Mouse (Mus musculus) C2C12 (cell line): ENCODE data around the gene Tinf2.

Experiments used
- CTCF ChIP-seq: IDR thresholded peaks from one replicate; pipeline ENCODE4 v1.5.1; 2011; ENCODE audit not compliant: control insufficient read depth, insufficient read depth, insufficient read length
- MAX ChIP-seq: IDR thresholded peaks from one replicate; pipeline ENCODE4 v1.6.1; 2011; ENCODE audit warnings: mild to moderate bottlenecking, control low read depth
- MYOD1 ChIP-seq: IDR thresholded peaks from one replicate; pipeline ENCODE4 v1.6.1; 2011; ENCODE audit warnings: low read depth; ENCODE audit not compliant: control insufficient read depth, insufficient read length
- MYOG ChIP-seq: IDR thresholded peaks from one replicate; pipeline ENCODE4 v1.6.1; 2011; ENCODE audit not compliant: control insufficient read depth, insufficient read length; ENCODE audit errors: extremely low read depth
- USF1 ChIP-seq: IDR thresholded peaks from one replicate; pipeline ENCODE4 v1.6.1; 2011; ENCODE audit warnings: low read depth, mild to moderate bottlenecking, control low read depth, moderate library complexity

GRCm38 (mm10) chr14:55651528-55651927 lies 30.1 kb downstream of the Tinf2 start:
- TF ChIP-seq CTCF: no peak
- TF ChIP-seq MAX: no peak
- TF ChIP-seq MYOD1: no peak
- no peak for TF ChIP-seq USF1
- no peak for TF ChIP-seq MYOG
